Mouse (Mus musculus): ENCODE measurements around the gene C2cd4c. TPM values are rescaled to one million over a fixed set of nuclear protein-coding genes. Genes with fewer than 3 reads are reported as not detected.

The C2cd4c gene
- polyA plus RNA-seq, 1 experiment from 2014 or later = 0.19 TPM

DNA sequence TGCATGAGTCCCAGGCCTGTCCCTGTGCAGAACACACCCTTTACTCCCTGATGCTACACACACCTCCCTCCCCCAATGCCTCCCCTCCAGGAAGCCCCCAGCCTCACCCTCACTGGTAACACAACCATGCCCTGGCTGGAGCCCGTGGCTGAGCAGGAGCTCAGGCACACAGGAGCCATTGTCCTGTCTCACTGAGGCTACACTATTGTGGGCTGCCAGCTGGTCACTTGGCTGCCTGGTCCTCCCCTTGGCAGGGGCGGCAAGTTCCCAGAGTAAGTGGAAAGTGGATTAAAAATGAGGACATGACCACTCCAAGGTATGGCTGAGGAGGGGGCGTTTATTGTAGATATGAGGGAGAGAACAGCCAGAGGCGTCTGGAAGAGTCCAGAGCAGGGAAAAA, 7.3 kb downstream of the C2cd4c start:
- Histone ChIP-seq H3K9ac (ENCODE audit: low read length) (no peak overlapping the region), H3K9me3 (ENCODE audit: control insufficient read depth, low read length) (no peaks in the 10 kb centered on the region), H3K36me3 (ENCODE audit: control insufficient read depth, insufficient read depth, low read length) (no peaks in the 10 kb centered on the region), H3K4me3 (ENCODE audit: low read depth, low read length) (no peak overlapping the region), H3K4me1 (replicated peaks; ENCODE audit: control insufficient read depth, insufficient read depth, low read length) (no peaks in the 10 kb centered on the region), H3K4me2 (ENCODE audit: low read length) (no peak overlapping the region), H3K27ac (ENCODE audit: low read depth) (no peak overlapping the region), H3K27me3 (replicated peaks; ENCODE audit: control insufficient read depth, insufficient read depth, low read length) (0 out of 2 replicates have a peak, but pooled peaks cover 5% of the 10 kb centered on the region)
- no peak for ATAC-seq (replicated peaks; ENCODE audit: low FRiP score, low TSS enrichment, low read depth)
- DNase-seq (ENCODE audit: low spot score) = no peak
- WGBS = 61% methylated on average over 4 of the region's 4 CpGs

DNA sequence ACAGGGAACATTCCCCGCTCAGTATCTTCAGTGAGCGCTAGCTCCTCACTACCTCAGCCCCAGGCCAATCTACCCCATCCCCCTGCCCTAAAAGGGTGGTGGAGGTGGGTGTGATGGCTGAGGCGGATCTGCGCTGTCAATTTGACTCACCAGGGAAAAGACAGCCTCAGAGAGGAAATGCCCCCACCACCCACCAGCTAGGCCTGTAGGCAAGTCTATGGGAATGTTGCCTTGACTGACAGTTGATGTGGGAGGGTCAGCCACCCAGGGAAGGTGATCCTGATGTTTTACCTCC, 15.9 kb downstream of the C2cd4c start:
- Histone ChIP-seq H3K4me3 (ENCODE audit: low read depth, low read length) (no peak overlapping the region), H3K36me3 (ENCODE audit: control insufficient read depth, insufficient read depth, low read length) (no peaks in the 10 kb centered on the region), H3K27ac (ENCODE audit: low read depth) (no peak overlapping the region), H3K27me3 (replicated peaks; ENCODE audit: control insufficient read depth, insufficient read depth, low read length) (no peaks in the 10 kb centered on the region), H3K4me2 (ENCODE audit: low read length) (no peak overlapping the region), H3K4me1 (replicated peaks; ENCODE audit: control insufficient read depth, insufficient read depth, low read length) (no peaks in the 10 kb centered on the region), H3K9me3 (ENCODE audit: control insufficient read depth, low read length) (no peaks in the 10 kb centered on the region), H3K9ac (ENCODE audit: low read length) (no peak overlapping the region)
- ATAC-seq (replicated peaks; ENCODE audit: low FRiP score, low TSS enrichment, low read depth) (no peak), DNase-seq (ENCODE audit: low spot score) (no peak)
- WGBS = 75% methylated on average over 4 of the region's 4 CpGs

DNA sequence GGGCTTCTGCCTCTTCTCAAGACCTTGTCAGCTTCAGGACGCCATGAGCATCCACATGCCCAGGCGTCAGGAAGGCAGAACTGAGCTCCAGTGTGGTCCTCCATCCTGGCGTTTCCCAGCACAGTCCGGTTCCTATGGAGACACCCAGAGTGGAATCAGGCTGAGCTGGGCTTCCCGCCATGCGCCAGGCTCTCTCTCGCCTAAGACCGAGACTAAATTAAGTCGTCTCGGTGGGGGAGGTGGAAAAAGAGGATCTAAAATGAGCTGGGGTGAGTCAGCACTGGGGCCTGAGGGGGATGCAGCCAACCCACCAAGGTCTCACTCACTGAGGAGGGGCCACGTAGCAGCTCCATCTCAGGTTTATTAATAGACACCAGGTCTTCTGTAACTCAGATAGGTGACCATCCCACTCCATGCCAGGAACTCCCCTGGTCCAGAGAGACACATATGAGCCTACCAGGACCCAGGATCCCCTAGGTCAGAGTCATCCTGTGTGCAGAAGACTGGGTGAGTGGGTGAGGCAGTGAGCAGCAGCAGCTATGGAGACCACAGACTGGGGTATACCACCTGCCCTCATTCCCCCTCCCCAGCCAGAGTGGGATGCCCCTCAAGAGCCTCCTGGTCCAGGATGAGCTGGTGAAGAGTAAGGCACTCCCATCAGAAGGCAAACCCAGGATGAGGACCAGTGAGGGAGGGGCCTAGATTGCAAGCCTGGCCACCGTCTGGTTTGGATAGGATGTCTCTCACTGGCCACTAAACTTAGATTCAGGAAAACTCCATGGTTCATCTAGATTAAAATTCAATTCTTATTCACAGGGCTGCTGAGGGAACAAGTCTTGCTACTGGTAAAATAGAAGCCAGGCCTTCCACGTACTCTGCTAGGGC, 16.5 kb downstream of the C2cd4c start:
- Histone ChIP-seq H3K9me3 (ENCODE audit: control insufficient read depth, low read length) (no peaks in the 10 kb centered on the region), H3K27me3 (replicated peaks; ENCODE audit: control insufficient read depth, insufficient read depth, low read length) (no peaks in the 10 kb centered on the region), H3K9ac (ENCODE audit: low read length) (no peak overlapping the region), H3K4me2 (ENCODE audit: low read length) (no peak overlapping the region), H3K36me3 (ENCODE audit: control insufficient read depth, insufficient read depth, low read length) (no peaks in the 10 kb centered on the region), H3K27ac (ENCODE audit: low read depth) (no peak overlapping the region), H3K4me1 (replicated peaks; ENCODE audit: control insufficient read depth, insufficient read depth, low read length) (no peaks in the 10 kb centered on the region), H3K4me3 (ENCODE audit: low read depth, low read length) (no peak overlapping the region)
- WGBS = 40% methylated on average over 13 of the region's 13 CpGs
- ATAC-seq (replicated peaks; ENCODE audit: low FRiP score, low TSS enrichment, low read depth) (no peak), DNase-seq (ENCODE audit: low spot score) (no peak)

DNA sequence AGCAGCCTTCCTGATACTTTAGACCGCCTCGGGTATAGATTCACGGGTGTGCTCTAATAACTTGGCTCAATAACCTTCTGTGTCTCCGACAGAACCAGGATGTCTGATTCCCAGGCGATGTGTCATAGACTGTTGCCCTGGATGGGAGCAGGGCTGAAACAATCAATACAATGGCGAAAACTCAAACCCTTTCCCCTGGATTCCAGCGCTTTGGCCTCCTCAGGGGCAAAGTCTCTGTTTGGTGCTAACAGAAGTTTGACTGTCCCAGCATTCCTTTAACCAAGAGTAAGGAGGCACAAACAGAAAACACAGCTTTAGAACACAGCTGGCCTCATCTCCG, 18.3 kb downstream of the C2cd4c start:
- 59% methylated on average over 8 of the region's 8 CpGs for WGBS
- Histone ChIP-seq H3K4me3 (ENCODE audit: low read depth, low read length) (no peak overlapping the region), H3K27me3 (replicated peaks; ENCODE audit: control insufficient read depth, insufficient read depth, low read length) (no peaks in the 10 kb centered on the region), H3K9ac (ENCODE audit: low read length) (no peak overlapping the region), H3K9me3 (ENCODE audit: control insufficient read depth, low read length) (no peaks in the 10 kb centered on the region), H3K4me1 (replicated peaks; ENCODE audit: control insufficient read depth, insufficient read depth, low read length) (no peaks in the 10 kb centered on the region), H3K4me2 (ENCODE audit: low read length) (no peak overlapping the region), H3K27ac (ENCODE audit: low read depth) (no peak overlapping the region), H3K36me3 (ENCODE audit: control insufficient read depth, insufficient read depth, low read length) (no peaks in the 10 kb centered on the region)
- ATAC-seq (replicated peaks; ENCODE audit: low FRiP score, low TSS enrichment, low read depth) (0 out of 2 replicates have a peak, but pooled peaks have one; percentile 14), DNase-seq (ENCODE audit: low spot score) (no peak)

DNA sequence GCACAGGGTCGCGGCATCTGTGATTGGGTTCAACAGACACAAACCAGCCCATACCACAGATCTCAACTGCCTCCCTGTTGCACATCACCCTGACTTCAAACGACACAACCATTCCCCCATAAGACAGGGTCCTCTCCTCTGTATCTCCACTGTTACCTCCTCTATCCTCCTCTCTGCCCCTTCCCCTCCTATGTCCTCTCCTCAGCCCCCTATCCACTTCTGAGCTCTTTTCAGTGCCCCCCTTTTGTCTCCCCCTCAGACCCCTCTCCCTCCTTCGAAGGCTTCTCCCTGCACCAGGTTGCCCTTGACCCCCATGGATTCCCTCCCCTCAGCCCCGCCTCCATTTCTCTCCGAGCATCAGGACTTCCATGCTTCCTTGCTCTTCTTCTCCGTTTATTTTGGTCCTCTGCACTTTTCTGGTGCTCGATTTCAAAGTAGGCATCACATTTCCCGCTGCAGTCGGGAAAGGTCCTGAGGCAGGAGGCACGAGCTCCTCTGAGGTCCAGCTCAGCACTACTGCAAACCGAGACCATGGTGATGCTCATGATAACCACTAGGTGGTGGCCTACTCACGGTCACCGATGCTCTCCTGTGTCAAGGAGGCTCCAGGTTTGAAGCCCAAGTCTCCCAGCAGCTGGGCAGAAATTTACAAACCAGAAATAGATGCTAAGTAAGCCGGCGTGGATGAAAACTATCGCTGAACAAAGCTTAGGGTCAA, 18.8 kb downstream of the C2cd4c start:
- Histone ChIP-seq H3K36me3 (ENCODE audit: control insufficient read depth, insufficient read depth, low read length) (no peaks in the 10 kb centered on the region), H3K4me1 (replicated peaks; ENCODE audit: control insufficient read depth, insufficient read depth, low read length) (no peaks in the 10 kb centered on the region), H3K27ac (ENCODE audit: low read depth) (no peak overlapping the region), H3K4me2 (ENCODE audit: low read length) (no peak overlapping the region), H3K27me3 (replicated peaks; ENCODE audit: control insufficient read depth, insufficient read depth, low read length) (no peaks in the 10 kb centered on the region), H3K9ac (ENCODE audit: low read length) (no peak overlapping the region), H3K4me3 (ENCODE audit: low read depth, low read length) (no peak overlapping the region), H3K9me3 (ENCODE audit: control insufficient read depth, low read length) (no peaks in the 10 kb centered on the region)
- 0 out of 2 replicates have a peak, but pooled peaks have one; percentile 82 for ATAC-seq (replicated peaks; ENCODE audit: low FRiP score, low TSS enrichment, low read depth)
- peak; percentile 77 for DNase-seq (ENCODE audit: low spot score)
- WGBS = 15% methylated on average over 17 of the region's 17 CpGs

DNA sequence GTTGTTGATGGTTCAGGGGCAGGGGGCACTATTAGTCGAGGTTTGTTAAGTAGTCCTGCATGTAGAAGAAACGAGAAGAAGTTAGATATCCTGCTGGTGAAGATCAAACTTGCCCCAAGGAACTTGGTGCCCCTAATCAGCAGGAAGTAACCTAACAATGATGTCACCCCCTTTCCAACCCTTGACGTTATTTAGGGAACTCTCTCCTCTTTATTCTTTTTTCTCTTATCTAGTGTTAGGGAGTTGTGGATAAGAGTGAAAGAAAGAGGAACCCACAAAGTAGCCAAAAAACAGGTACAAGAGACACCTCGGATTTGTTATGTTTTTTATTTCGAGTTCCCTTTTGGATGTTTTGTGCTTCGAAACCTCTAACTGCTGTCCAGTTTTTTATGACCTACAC, 19.7 kb downstream of the C2cd4c start:
- ATAC-seq (replicated peaks; ENCODE audit: low FRiP score, low TSS enrichment, low read depth) (no peak), DNase-seq (ENCODE audit: low spot score) (no peak)
- WGBS = 53% methylated on average over 6 of the region's 6 CpGs
- H3K4me1 ChIP-seq (replicated peaks; ENCODE audit: control insufficient read depth, insufficient read depth, low read length) = no peaks in the 10 kb centered on the region
- no peak overlapping the region for H3K4me2 ChIP-seq (ENCODE audit: low read length)
- no peaks in the 10 kb centered on the region for H3K27me3 ChIP-seq (replicated peaks; ENCODE audit: control insufficient read depth, insufficient read depth, low read length)
- H3K4me3 ChIP-seq (ENCODE audit: low read depth, low read length) = no peak overlapping the region
- H3K9ac ChIP-seq (ENCODE audit: low read length) = no peak overlapping the region
- no peaks in the 10 kb centered on the region for H3K9me3 ChIP-seq (ENCODE audit: control insufficient read depth, low read length)
- H3K36me3 ChIP-seq (ENCODE audit: control insufficient read depth, insufficient read depth, low read length) = no peaks in the 10 kb centered on the region
- H3K27ac ChIP-seq (ENCODE audit: low read depth) = no peak overlapping the region

DNA sequence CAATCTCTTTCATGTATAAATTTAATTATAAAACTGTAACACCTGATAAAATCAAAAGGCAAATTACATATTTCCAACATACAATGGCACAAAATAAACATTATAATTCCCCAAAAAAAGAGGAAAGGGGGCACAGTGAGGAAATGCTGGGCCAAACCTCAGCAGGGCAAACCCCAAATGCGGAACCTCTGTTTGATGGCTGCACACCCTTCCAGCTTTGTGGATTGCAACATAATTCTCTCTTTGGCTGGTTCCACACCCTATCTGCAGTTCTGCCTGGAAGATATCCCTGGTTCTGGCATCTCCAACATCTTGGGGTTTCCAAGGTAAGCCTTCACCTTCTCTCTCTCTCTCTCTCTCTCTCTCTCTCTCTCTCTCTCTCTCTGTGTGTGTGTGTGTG, 23.1 kb downstream of the C2cd4c start:
- Histone ChIP-seq H3K4me3 (ENCODE audit: low read depth, low read length) (no peak overlapping the region), H3K4me1 (replicated peaks; ENCODE audit: control insufficient read depth, insufficient read depth, low read length) (no peaks in the 10 kb centered on the region), H3K4me2 (ENCODE audit: low read length) (no peak overlapping the region), H3K9ac (ENCODE audit: low read length) (no peak overlapping the region), H3K36me3 (ENCODE audit: control insufficient read depth, insufficient read depth, low read length) (no peaks in the 10 kb centered on the region), H3K9me3 (ENCODE audit: control insufficient read depth, low read length) (no peaks in the 10 kb centered on the region), H3K27me3 (replicated peaks; ENCODE audit: control insufficient read depth, insufficient read depth, low read length) (no peaks in the 10 kb centered on the region), H3K27ac (ENCODE audit: low read depth) (no peak overlapping the region)
- WGBS = 85% methylated on average over 1 of the region's 1 CpGs
- ATAC-seq (replicated peaks; ENCODE audit: low FRiP score, low TSS enrichment, low read depth) (no peak), DNase-seq (ENCODE audit: low spot score) (no peak)

DNA sequence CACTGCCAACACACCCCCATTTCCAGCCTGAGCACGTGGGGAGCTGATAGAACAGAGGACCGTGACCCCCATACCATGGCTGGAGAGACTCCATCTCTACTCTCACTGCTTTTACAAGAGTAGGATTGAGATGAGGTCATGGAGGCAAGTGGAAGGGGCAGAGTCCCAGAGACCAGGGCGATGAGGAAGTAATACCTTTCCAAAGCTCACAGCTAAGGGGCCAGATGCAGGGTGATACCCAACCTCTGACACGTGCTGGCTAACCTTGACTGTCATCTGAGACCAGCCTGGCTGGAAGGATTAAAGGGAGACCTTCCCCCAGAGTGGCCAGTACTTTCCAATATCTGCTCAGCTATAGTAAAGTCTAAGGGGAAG, 26.1 kb downstream of the C2cd4c start:
- no peak overlapping the region for H3K4me3 ChIP-seq (ENCODE audit: low read depth, low read length)
- WGBS = 58% methylated on average over 4 of the region's 4 CpGs
- DNase-seq (ENCODE audit: low spot score) = no peak
- H3K4me2 ChIP-seq (ENCODE audit: low read length) = no peak overlapping the region
- no peaks in the 10 kb centered on the region for H3K4me1 ChIP-seq (replicated peaks; ENCODE audit: control insufficient read depth, insufficient read depth, low read length)
- no peaks in the 10 kb centered on the region for H3K27me3 ChIP-seq (replicated peaks; ENCODE audit: control insufficient read depth, insufficient read depth, low read length)
- no peak overlapping the region for H3K27ac ChIP-seq (ENCODE audit: low read depth)
- H3K36me3 ChIP-seq (ENCODE audit: control insufficient read depth, insufficient read depth, low read length) = no peaks in the 10 kb centered on the region
- no peaks in the 10 kb centered on the region for H3K9me3 ChIP-seq (ENCODE audit: control insufficient read depth, low read length)
- peak; percentile 62; the same call in 1 of the 2 replicates for ATAC-seq (replicated peaks; ENCODE audit: low FRiP score, low TSS enrichment, low read depth)
- H3K9ac ChIP-seq (ENCODE audit: low read length) = no peak overlapping the region
